Comparison of ENCODE assay signal across 25 mouse cellular contexts in the genomic region with DNA sequence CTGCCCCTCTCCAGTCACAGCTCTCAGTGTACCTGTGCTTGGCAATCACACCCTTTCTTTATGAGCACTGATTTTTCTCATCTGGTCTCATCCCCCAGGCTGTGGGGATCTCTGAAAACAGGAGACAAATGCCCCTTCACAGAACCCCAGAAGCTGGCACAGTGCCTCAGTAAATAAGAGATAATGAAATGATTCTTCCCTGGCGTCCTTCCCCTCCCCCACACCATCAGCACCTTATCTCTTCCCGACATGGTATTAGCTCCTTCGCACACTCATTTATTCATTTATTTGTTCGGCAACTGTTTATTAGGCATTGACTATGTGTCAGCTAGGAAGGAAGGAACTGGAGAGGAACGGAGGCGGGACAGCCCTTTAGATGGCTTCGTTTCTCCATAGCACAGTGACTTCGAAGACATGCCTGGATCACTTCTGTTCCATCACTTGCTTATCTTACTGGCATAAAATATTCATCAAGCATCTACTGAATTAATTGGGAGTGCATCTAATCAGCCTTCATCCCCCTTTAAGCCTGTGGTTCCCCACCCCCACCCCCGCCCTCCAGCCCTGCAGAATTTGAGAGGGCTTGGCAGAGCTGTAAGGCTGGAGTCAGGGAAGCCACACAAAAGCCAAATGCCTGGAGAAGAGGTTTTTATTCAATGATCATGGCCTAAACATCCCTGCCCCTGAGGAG. TPM values are rescaled to one million over a fixed set of nuclear protein-coding genes. Genes with fewer than 3 reads are reported as not detected.
DNase-seq lines count a peak whose midpoint lies in the region; ATAC-seq lines count a peak whose summit lies in the region.
"Had no signal": no experiment of that assay in that cellular context is flagged by ENCODE, and none has a peak within 500 bp of the region (broad histone marks: within the 10 kb centered on the region; RNA-seq: fewer than 3 reads in every experiment).

No protein-coding gene starts in this region.

- peaks cover 31% of the 10 kb centered on the region for H3K4me1 ChIP-seq in heart, embryonic 13.5 days
- H3K4me1 ChIP-seq in hindbrain, embryonic 11.5 days (replicated peaks; ENCODE audit: control insufficient read depth, insufficient read depth, low read length), result no peaks in the 10 kb centered on the region
- H3K4me1 ChIP-seq in midbrain, embryonic 11.5 days (ENCODE audit: control insufficient read depth, insufficient read depth, low read length), result no peaks in the 10 kb centered on the region
- H3K4me1 ChIP-seq in neural tube, embryonic 14.5 days (ENCODE audit: control insufficient read depth, insufficient read depth, low read length), result peaks cover 10% of the 10 kb centered on the region; the same call in 1 of the 2 replicates
- peaks cover 5% of the 10 kb centered on the region; the same call in 1 of the 2 replicates for H3K4me1 ChIP-seq in limb, embryonic 10.5 days
- H3K4me1 ChIP-seq: embryonic facial prominence, embryonic 13.5 days; limb, embryonic 15.5 days had no signal

- no peak overlapping the region for H3K4me3 ChIP-seq in heart, embryonic 13.5 days
- H3K4me3 ChIP-seq in hindbrain, embryonic 11.5 days (ENCODE audit: low read depth, low read length), result no peak overlapping the region
- no peak overlapping the region for H3K4me3 ChIP-seq in midbrain, embryonic 11.5 days (ENCODE audit: low read depth, low read length)
- no peak overlapping the region for H3K4me3 ChIP-seq in neural tube, embryonic 14.5 days (ENCODE audit: low read depth, low read length)
- H3K4me3 ChIP-seq in limb, embryonic 10.5 days, result no peak overlapping the region
- H3K4me3 ChIP-seq: embryonic facial prominence, embryonic 13.5 days; heart, embryonic 10.5 days; layer of hippocampus, adult 2 months; limb, embryonic 15.5 days had no signal

- no peak for DNase-seq in heart, postnatal 10 days
- DNase-seq in hindbrain, embryonic 11.5 days (ENCODE audit: low spot score), result peak; percentile 26
- DNase-seq in midbrain, embryonic 11.5 days (ENCODE audit: low spot score, missing footprints), result no peak
- DNase-seq in right cerebral cortex, adult 18-20 months, result no peak
- DNase-seq in limb, embryonic 10.5 days (ENCODE audit: low spot score), result no peak
- DNase-seq: adrenal gland, postnatal 25 days; cerebellum, adult 9-11 months; gastrocnemius, postnatal 36 days; heart, postnatal 36 days; kidney, adult 18-20 months; kidney, postnatal 10 days; lung, postnatal 14 days; right cerebral cortex, postnatal 25 days had no signal

- H3K4me2 ChIP-seq in heart, embryonic 13.5 days, result peak overlapping the region; percentile 37
- H3K4me2 ChIP-seq in hindbrain, embryonic 11.5 days (replicated peaks; ENCODE audit: low read depth, low read length), result no peak overlapping the region
- H3K4me2 ChIP-seq in midbrain, embryonic 11.5 days, result no peak overlapping the region
- no peak overlapping the region for H3K4me2 ChIP-seq in neural tube, embryonic 14.5 days (ENCODE audit: low read depth, low read length)
- H3K4me2 ChIP-seq: embryonic facial prominence, embryonic 13.5 days; limb, embryonic 15.5 days had no signal

- ATAC-seq in heart, embryonic 13.5 days (ENCODE audit: extremely low read depth, insufficient number of reproducible peaks, low FRiP score, low TSS enrichment), result no peak
- ATAC-seq in hindbrain, embryonic 11.5 days (ENCODE audit: low FRiP score), result no peak
- 0 out of 2 replicates have a peak, but pooled peaks have one; percentile 44 for ATAC-seq in midbrain, embryonic 11.5 days (ENCODE audit: low FRiP score)
- ATAC-seq in neural tube, embryonic 14.5 days (ENCODE audit: low read depth), result no peak; the same call in 1 of the 2 replicates
- ATAC-seq in cerebellum, adult (ENCODE audit: insufficient number of reproducible peaks, low FRiP score, low TSS enrichment), result no peak
- ATAC-seq: activated CD4-positive, CD25-positive, alpha-beta regulatory T cell, adult 4 months; Patski had no signal

- 34% methylated on average over 9 of the region's 9 CpGs for WGBS in heart, embryonic 13.5 days
- 66% methylated on average over 9 of the region's 9 CpGs for WGBS in hindbrain, embryonic 11.5 days
- WGBS in midbrain, embryonic 11.5 days, result 59% methylated on average over 9 of the region's 9 CpGs
- 38% methylated on average over 9 of the region's 9 CpGs for WGBS in neural tube, embryonic 14.5 days
- WGBS in limb, embryonic 10.5 days, result 77% methylated on average over 9 of the region's 9 CpGs

- no peak overlapping the region for H3K27ac ChIP-seq in heart, embryonic 13.5 days (replicated peaks)
- no peak overlapping the region for H3K27ac ChIP-seq in hindbrain, embryonic 11.5 days (ENCODE audit: low read depth, low read length)
- peak overlapping the region; percentile 18; the same call in 1 of the 2 replicates for H3K27ac ChIP-seq in midbrain, embryonic 11.5 days (ENCODE audit: low read depth, low read length)
- H3K27ac ChIP-seq in neural tube, embryonic 14.5 days (ENCODE audit: low read depth, low read length), result peak overlapping the region; percentile 60; the same call in 1 of the 2 replicates
- no peak overlapping the region for H3K27ac ChIP-seq in limb, embryonic 10.5 days
- H3K27ac ChIP-seq: embryonic facial prominence, embryonic 13.5 days; heart, embryonic 10.5 days; layer of hippocampus, adult 2 months; limb, embryonic 15.5 days had no signal

- H3K36me3 ChIP-seq in heart, embryonic 13.5 days, result no peaks in the 10 kb centered on the region
- H3K36me3 ChIP-seq in hindbrain, embryonic 11.5 days (ENCODE audit: control insufficient read depth, insufficient read depth, low read length), result no peaks in the 10 kb centered on the region
- no peaks in the 10 kb centered on the region for H3K36me3 ChIP-seq in midbrain, embryonic 11.5 days (ENCODE audit: control insufficient read depth, insufficient read depth, low read length)
- H3K36me3 ChIP-seq in neural tube, embryonic 14.5 days (ENCODE audit: control insufficient read depth, insufficient read depth, low read length), result no peaks in the 10 kb centered on the region
- H3K36me3 ChIP-seq in limb, embryonic 10.5 days, result no peaks in the 10 kb centered on the region
- H3K36me3 ChIP-seq: embryonic facial prominence, embryonic 13.5 days; heart, embryonic 10.5 days; limb, embryonic 15.5 days had no signal

- H3K27me3 ChIP-seq in heart, embryonic 13.5 days (replicated peaks), result no peaks in the 10 kb centered on the region
- no peaks in the 10 kb centered on the region for H3K27me3 ChIP-seq in hindbrain, embryonic 11.5 days (ENCODE audit: control insufficient read depth, insufficient read depth, low read length)
- H3K27me3 ChIP-seq in midbrain, embryonic 11.5 days (ENCODE audit: control insufficient read depth, insufficient read depth, low read length), result no peaks in the 10 kb centered on the region
- no peaks in the 10 kb centered on the region for H3K27me3 ChIP-seq in neural tube, embryonic 14.5 days (ENCODE audit: control insufficient read depth, insufficient read depth, low read length)
- no peaks in the 10 kb centered on the region for H3K27me3 ChIP-seq in limb, embryonic 10.5 days (ENCODE audit: low read depth, poor library complexity, severe bottlenecking)
- H3K27me3 ChIP-seq: embryonic facial prominence, embryonic 13.5 days; limb, embryonic 15.5 days; Patski had no signal

- intact Hi-C loops in heart, postnatal 10 days (cut with DNase I), result no loop called here

- peaks cover 5% of the 10 kb centered on the region; the same call in 1 of the 2 replicates for H3K9me3 ChIP-seq in heart, embryonic 13.5 days
- no peaks in the 10 kb centered on the region for H3K9me3 ChIP-seq in hindbrain, embryonic 11.5 days (ENCODE audit: control insufficient read depth, low read length)
- no peaks in the 10 kb centered on the region for H3K9me3 ChIP-seq in midbrain, embryonic 11.5 days (ENCODE audit: control insufficient read depth, low read length)
- no peaks in the 10 kb centered on the region for H3K9me3 ChIP-seq in neural tube, embryonic 14.5 days (ENCODE audit: control insufficient read depth, low read length)
- H3K9me3 ChIP-seq in limb, embryonic 10.5 days (replicated peaks), result no peaks in the 10 kb centered on the region
- H3K9me3 ChIP-seq: embryonic facial prominence, embryonic 13.5 days; heart, embryonic 10.5 days; limb, embryonic 15.5 days had no signal

- H3K9ac ChIP-seq in heart, embryonic 13.5 days, result no peak overlapping the region
- no peak overlapping the region for H3K9ac ChIP-seq in hindbrain, embryonic 11.5 days (ENCODE audit: low read depth, low read length)
- no peak overlapping the region for H3K9ac ChIP-seq in midbrain, embryonic 11.5 days (ENCODE audit: low read length)
- no peak overlapping the region for H3K9ac ChIP-seq in neural tube, embryonic 14.5 days (replicated peaks; ENCODE audit: low read depth, low read length)
- H3K9ac ChIP-seq: embryonic facial prominence, embryonic 13.5 days; limb, embryonic 15.5 days had no signal

RNA-seq across cellular contexts. Expression of gene Tbc1d21, which starts 51.6 kb away (rescaled TPM):
- polyA plus RNA-seq in heart, embryonic 13.5 days (2015; fragmentation: Nextera tagmentation; extraction: Ambion mirVana), result not detected in 2 replicates
- total RNA-seq in heart, postnatal 10 days (2021), result not detected
- polyA plus RNA-seq in hindbrain, embryonic 11.5 days (2014; fragmentation: Nextera tagmentation; extraction: Ambion mirVana), result not detected in 2 replicates
- polyA plus RNA-seq in midbrain, embryonic 11.5 days (2014; fragmentation: Nextera tagmentation; extraction: Ambion mirVana), result not detected in 2 replicates
- polyA plus RNA-seq in neural tube, embryonic 14.5 days (2014; fragmentation: Nextera tagmentation; extraction: Ambion mirVana), result not detected in 2 replicates
- not detected in 2 replicates for polyA plus RNA-seq in limb, embryonic 10.5 days (2016; fragmentation: Nextera tagmentation; extraction: Ambion mirVana)
- total RNA-seq: adrenal gland, postnatal 25 days; gastrocnemius, postnatal 36 days; heart, postnatal 36 days; layer of hippocampus, adult 2 months; left cerebral cortex, adult 8-10 months; megakaryocyte-erythroid progenitor cell, adult 5-6 weeks had no signal
- polyA plus RNA-seq: activated CD4-positive, CD25-positive, alpha-beta regulatory T cell, adult 4 months; embryonic facial prominence, embryonic 13.5 days; heart, embryonic 10.5 days; limb, embryonic 15.5 days; liver, embryonic 16.5 days; Patski had no signal

Comparison
In these comparisons a context has a peak if more than half of its experiments do, and no peak if none do; other contexts are left out.
1. H3K27ac ChIP-seq: peak in midbrain, embryonic 11.5 days (single experiment) and neural tube, embryonic 14.5 days (single experiment); none in heart, embryonic 13.5 days (single experiment), hindbrain, embryonic 11.5 days (single experiment) and limb, embryonic 10.5 days (single experiment).